Mouse (Mus musculus) brown adipose tissue, adult 24 weeks (tissue): ENCODE measurements around the gene Mecom. TPM values are rescaled to one million over a fixed set of nuclear protein-coding genes. Genes with fewer than 3 reads are reported as not detected.

Experiments
- H3K27ac ChIP-seq: fragments of 200-500 bp; replicated peaks from 2 replicates; pipeline ENCODE4 v1.5.1; 2012; ENCODE audit warnings: low read depth, mild to moderate bottlenecking, low read length
- H3K4me1 ChIP-seq: fragments of 200-500 bp; 2 replicates; pipeline ENCODE4 v1.6.1; 2012; ENCODE audit warnings: low read length, mixed read lengths; ENCODE audit not compliant: control insufficient read depth, insufficient read depth, insufficient read length
- H3K4me3 ChIP-seq: fragments of 200-500 bp; 2 replicates; pipeline ENCODE4 v1.5.1; 2012; ENCODE audit warnings: low read depth, mild to moderate bottlenecking, low read length, moderate library complexity; ENCODE audit not compliant: insufficient read depth
- polyA plus RNA-seq: library from polyadenylated mRNA; stranded (reverse); fragments of >200 nt; gene quantifications from 2 replicates; pipeline ENCODE4 v1.2.4, GENCODE M21; 2012; ENCODE audit not compliant: missing spikeins, insufficient read depth, insufficient read length

Mecom gene
- polyA plus RNA-seq, 1 experiment, result 9.2 TPM

- Histone ChIP-seq H3K4me1 (no peaks in the 10 kb centered on the region), H3K4me3 (no peak overlapping the region), H3K27ac (no peak overlapping the region)
Observed at GRCm38 (mm10) chr3:30189325-30189724, 358.5 kb downstream of the Mecom start.

GRCm38 (mm10) chr3:30187812-30188469 lies 359.9 kb downstream of the Mecom start:
- H3K27ac ChIP-seq, result no peak overlapping the region

GRCm38 (mm10) chr3:30181807-30182481 lies 365.9 kb downstream of the Mecom start:
- Histone ChIP-seq H3K27ac (no peak overlapping the region), H3K4me1 (peaks cover 3% of the 10 kb centered on the region; the same call in 1 of the 2 replicates), H3K4me3 (no peak overlapping the region)

More at GRCm38 (mm10) chr3:30187812-30188469, 359.9 kb downstream of the Mecom start:
- H3K4me3 ChIP-seq, result no peak overlapping the region
- H3K4me1 ChIP-seq, result no peaks in the 10 kb centered on the region

GRCm38 (mm10) chr3:30176615-30177014 lies 371.2 kb downstream of the Mecom start:
- H3K4me1 ChIP-seq, result peaks cover 3% of the 10 kb centered on the region; the same call in 1 of the 2 replicates
- no peak overlapping the region for H3K4me3 ChIP-seq
- H3K27ac ChIP-seq, result no peak overlapping the region

- no peak overlapping the region for H3K4me3 ChIP-seq
- H3K4me1 ChIP-seq, result peaks cover 3% of the 10 kb centered on the region; the same call in 1 of the 2 replicates
- H3K27ac ChIP-seq, result no peak overlapping the region
Observed at GRCm38 (mm10) chr3:30173812-30174211, 374.0 kb downstream of the Mecom start.

- Histone ChIP-seq H3K27ac (no peak overlapping the region), H3K4me3 (no peak overlapping the region), H3K4me1 (no peaks in the 10 kb centered on the region)
Observed at GRCm38 (mm10) chr3:30168396-30169186, 379.2 kb downstream of the Mecom start.

- no peaks in the 10 kb centered on the region for H3K4me1 ChIP-seq
- H3K4me3 ChIP-seq, result no peak overlapping the region
- no peak overlapping the region for H3K27ac ChIP-seq
Observed at GRCm38 (mm10) chr3:30167027-30167426, 380.8 kb downstream of the Mecom start.

GRCm38 (mm10) chr3:30164834-30165233 lies 383.0 kb downstream of the Mecom start:
- Histone ChIP-seq H3K4me1 (no peaks in the 10 kb centered on the region), H3K27ac (no peak overlapping the region), H3K4me3 (no peak overlapping the region)

- H3K27ac ChIP-seq, result no peak overlapping the region
- no peaks in the 10 kb centered on the region for H3K4me1 ChIP-seq
- no peak overlapping the region for H3K4me3 ChIP-seq
Observed at GRCm38 (mm10) chr3:30163390-30163789, 384.4 kb downstream of the Mecom start.

- H3K27ac ChIP-seq, result no peak overlapping the region
Observed at GRCm38 (mm10) chr3:30160961-30161670, 386.7 kb downstream of the Mecom start.

GRCm38 (mm10) chr3:30160346-30160745 lies 387.5 kb downstream of the Mecom start:
- Histone ChIP-seq H3K4me3 (no peak overlapping the region), H3K27ac (no peak overlapping the region), H3K4me1 (no peaks in the 10 kb centered on the region)

More at GRCm38 (mm10) chr3:30160961-30161670, 386.7 kb downstream of the Mecom start:
- H3K4me1 ChIP-seq, result no peaks in the 10 kb centered on the region
- H3K4me3 ChIP-seq, result no peak overlapping the region

GRCm38 (mm10) chr3:30157128-30157670 lies 390.6 kb downstream of the Mecom start:
- H3K4me3 ChIP-seq, result no peak overlapping the region
- H3K27ac ChIP-seq, result no peak overlapping the region
- H3K4me1 ChIP-seq, result no peaks in the 10 kb centered on the region

GRCm38 (mm10) chr3:30154390-30154789 lies 393.4 kb downstream of the Mecom start:
- Histone ChIP-seq H3K4me3 (no peak overlapping the region), H3K27ac (no peak overlapping the region), H3K4me1 (no peaks in the 10 kb centered on the region)

GRCm38 (mm10) chr3:30153923-30154331 lies 393.9 kb downstream of the Mecom start:
- H3K4me1 ChIP-seq, result peaks cover 3% of the 10 kb centered on the region; the same call in 1 of the 2 replicates
- H3K27ac ChIP-seq, result no peak overlapping the region
- no peak overlapping the region for H3K4me3 ChIP-seq
